Mouse (Mus musculus): Measurements from ENCODE around the gene Kcnip1.

Kcnip1 gene

GRCm38 (mm10) chr11:33990002-33990401, 3.0 kb downstream of the Kcnip1 start:
- DNase-seq (ENCODE audit: low read depth, low spot score): no peak

DNA sequence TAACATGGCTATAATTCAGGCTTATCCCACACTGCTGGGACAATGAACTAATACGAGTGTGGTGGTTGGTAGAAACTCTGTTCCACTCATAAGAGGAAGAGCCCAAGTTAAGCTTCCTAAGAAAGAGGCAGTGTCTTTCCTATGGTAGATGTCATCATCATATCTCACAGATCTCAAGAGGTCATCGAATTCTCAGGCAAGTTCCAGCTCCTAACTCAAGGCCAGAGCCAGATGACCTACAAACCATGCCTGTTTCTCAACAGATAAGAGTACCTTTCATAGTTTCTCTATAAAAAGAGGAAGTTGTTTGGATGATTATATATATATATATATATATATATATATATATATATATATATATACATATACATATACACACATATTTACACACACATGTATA, 6.4 kb downstream of the Kcnip1 start:
- DNase-seq (ENCODE audit: low read depth, low spot score): no peak

GRCm38 (mm10) chr11:33980146-33980545, 12.8 kb downstream of the Kcnip1 start:
- DNase-seq (ENCODE audit: low read depth, low spot score): no peak

DNA sequence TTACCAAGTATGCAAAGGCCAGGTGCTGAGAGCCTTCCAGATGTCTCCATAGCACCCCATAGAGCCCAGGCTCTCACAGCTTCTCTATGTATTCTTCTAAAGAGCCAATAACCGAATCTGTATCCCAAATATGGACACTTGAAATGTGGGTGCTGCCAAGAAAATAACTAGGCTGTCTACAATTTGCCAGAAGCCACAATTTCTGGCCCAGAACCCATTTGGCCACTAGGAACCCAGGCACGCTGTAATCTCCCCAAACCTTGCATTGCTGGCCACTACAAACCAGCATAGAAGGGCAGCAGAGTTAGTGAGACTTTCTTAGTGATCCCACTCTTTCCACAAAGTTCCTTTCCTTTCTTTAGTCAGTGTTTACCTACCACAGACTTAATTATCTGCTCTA, 17.8 kb downstream of the Kcnip1 start:
- no peak for DNase-seq (ENCODE audit: low read depth, low spot score)

GRCm38 (mm10) chr11:33974341-33975040, 18.5 kb downstream of the Kcnip1 start:
- no peak for DNase-seq (ENCODE audit: low read depth, low spot score)

DNA sequence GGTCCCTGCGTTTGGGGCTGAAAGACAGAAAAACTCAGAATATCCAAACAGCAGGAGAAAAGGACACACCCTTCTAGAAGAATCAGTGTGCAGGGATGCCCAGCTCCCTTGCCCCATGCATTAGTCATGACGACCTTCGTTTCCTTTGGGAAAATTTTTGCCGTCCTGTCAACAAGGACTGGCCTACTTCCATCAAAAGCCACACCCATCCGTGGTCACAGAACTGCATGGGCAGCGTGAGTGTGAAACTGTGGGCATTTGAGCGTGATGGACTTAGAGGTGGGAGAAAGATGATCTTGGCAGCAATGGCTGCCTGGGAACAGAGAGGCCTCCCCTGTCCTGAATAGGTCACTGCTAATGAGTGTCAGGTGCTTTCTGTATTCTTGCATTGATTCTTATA, 20.8 kb downstream of the Kcnip1 start:
- DNase-seq (ENCODE audit: low read depth, low spot score): no peak

- DNase-seq (ENCODE audit: low read depth, low spot score): no peak
Measured at GRCm38 (mm10) chr11:33969199-33969598, 23.8 kb downstream of the Kcnip1 start.

DNA sequence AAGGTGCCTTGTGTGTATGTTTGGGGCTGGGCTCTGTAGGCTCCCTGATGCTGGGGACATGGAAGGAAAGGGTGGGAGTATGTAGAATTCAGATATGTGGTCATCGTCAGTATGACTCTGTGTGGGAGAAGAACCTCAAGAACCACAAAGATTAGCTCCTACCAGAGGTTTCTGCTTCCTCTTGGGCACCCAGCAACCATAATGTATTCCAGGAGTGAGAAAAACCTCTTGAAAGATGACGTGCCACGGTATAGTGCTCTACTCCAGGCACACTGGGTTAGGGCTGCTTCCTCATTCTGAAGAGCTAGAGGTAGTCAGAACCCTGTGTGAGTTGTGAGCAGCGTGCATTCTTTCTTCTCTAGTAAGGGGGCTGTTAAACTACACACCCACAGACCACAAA, 25.2 kb downstream of the Kcnip1 start:
- DNase-seq (ENCODE audit: low read depth, low spot score): no peak

DNA sequence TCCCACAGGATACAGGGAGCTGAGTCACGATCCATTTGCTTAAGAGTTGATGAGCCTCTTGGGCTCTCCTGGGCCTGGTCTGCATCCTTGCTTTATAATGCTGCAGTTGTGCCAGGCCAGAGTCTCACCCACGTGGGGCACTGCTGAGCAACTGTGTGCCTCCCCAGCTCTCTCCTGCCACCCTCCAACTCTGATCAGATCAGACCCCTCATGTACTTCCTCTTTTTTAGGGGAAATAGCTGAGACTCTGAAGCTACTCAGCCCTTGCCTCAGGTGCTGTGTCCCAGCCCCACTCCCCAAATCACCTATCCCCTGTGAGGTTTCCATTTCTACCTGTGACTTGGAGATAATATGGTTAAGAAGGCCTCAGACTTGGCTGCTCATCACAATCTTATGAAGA, 27.6 kb downstream of the Kcnip1 start:
- DNase-seq (ENCODE audit: low read depth, low spot score): no peak

DNA sequence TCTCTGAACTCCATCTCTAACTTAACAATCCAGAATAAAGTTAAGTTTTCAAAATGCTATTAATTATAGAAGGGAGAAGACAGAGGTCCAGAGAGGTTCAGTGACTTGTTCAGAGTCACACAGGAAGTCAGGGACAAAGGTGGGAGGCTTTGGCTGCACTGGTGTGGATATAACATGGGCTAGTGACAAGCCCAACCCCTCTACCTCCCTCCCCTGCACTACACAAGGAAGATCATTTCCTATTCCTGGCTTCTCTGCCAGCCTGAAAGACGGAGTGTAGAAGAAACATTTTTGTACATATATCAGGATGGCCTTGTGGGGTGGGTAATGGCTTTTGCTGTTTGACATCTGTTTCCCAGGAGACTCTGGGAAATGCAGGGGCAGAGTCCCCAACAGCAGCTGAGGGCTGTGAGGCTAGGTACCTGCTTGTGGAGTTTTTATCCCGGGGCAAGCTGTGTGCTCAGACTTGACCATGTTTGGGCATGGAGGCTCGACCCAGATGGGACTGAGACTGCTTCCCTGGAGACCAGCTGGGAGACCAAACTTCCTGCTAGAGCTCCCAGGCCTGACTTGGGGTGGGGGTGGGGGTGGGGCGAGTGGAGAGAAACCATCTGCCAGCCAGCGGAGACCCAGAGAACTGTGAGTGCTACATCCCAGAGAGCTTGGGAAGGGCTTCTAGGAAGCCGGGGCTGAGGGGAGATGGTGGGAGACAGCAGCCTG, 30.1 kb downstream of the Kcnip1 start, which contains the start of gene Kcnmb1:
Gene Kcnmb1 (plus strand): TSS at position 326 of the 720 bp plus-strand sequence.
- DNase-seq (ENCODE audit: low read depth, low spot score): no peak

GRCm38 (mm10) chr11:33962178-33962577, 30.8 kb downstream of the Kcnip1 start:
- no peak for DNase-seq (ENCODE audit: low read depth, low spot score)

DNA sequence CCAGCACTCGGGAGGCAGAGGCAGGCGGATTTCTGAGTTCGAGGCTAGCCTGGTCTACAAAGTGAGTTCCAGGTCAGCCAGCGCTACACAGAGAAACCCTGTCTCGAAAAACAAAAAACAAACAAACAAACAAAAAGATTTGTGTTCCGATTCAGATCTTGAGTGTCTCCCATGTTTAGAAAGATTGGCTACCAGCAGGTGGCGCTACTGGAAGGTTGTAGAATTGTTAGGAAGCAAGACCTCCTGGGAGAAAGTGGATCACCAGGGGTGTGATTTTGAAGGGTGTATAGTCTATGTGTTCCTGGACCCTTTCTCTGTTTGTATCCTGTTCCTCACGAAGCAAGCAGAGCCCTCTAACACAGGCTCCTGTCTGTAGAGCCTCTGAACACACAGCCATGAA, 34.2 kb downstream of the Kcnip1 start:
- DNase-seq (ENCODE audit: low read depth, low spot score): peak; percentile 50

- DNase-seq (ENCODE audit: low read depth, low spot score): no peak
Measured at GRCm38 (mm10) chr11:33957595-33957994, 35.4 kb downstream of the Kcnip1 start.

DNA sequence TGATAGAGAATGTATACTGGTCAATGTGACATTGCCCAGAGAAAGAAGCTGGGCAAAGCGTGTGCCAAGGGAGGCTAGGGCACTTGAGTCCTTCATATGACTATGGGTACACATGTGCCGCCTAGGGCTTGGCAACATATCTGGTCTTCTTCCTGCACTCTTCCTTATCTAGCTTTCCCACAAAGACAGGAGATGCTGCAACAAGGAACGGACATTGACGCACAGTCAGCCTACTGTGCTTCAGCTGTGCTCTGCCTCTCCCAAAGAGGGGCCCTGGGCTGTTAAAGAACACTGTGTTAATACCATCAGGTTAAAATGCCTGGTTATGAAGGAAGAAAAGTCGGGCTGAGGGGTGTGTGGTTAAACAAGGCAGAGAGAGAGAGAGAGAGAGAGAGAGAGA, 36.3 kb downstream of the Kcnip1 start:
- DNase-seq (ENCODE audit: low read depth, low spot score): no peak

- DNase-seq (ENCODE audit: low read depth, low spot score): no peak
Measured at GRCm38 (mm10) chr11:33955982-33956381, 37.0 kb downstream of the Kcnip1 start.

DNA sequence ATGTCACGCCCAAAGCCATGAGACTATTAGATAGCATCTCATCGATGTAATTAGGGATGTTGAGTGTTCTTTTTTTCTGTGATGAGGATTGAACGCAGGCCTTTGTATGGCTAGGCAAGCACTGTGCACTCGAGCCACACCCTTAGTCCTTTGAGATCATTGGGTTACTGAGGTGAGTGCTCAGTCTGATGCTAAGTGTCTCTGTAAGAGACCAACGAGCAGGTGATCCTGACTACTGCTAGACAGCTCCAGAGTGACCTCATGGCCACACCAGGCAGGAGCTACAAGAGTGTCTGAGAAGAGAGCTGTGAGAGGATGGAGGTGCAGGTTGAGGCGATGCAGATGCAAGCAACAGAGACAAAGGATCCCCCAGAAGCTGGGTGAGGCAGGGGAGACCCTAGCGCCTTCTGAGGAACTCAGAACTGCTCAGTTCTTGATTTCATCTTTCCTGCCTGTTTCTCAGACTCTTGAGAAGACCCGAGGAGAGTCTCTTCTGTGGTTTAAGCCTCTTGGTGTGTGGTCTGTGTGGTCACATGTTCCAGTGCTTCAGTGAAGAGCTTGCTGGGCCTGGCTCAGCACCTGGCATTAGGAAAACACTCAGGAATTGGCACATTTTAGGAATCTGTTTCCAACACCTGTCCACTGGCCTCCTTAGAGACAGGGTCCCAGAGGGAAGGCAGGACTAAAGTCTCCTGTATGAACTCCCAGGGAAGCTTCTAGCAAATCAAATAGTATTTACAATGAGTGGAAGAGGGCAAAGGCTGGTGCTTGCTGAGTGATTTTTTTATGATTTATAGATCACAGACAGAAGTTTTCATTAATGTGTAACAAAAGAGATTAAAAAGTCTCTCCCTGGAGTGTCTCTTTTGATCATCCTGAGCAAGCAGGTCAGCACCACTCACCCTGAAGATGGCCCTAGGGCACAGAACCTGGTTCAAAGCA, 41.0 kb downstream of the Kcnip1 start:
- DNase-seq (ENCODE audit: low read depth, low spot score): no peak

DNA sequence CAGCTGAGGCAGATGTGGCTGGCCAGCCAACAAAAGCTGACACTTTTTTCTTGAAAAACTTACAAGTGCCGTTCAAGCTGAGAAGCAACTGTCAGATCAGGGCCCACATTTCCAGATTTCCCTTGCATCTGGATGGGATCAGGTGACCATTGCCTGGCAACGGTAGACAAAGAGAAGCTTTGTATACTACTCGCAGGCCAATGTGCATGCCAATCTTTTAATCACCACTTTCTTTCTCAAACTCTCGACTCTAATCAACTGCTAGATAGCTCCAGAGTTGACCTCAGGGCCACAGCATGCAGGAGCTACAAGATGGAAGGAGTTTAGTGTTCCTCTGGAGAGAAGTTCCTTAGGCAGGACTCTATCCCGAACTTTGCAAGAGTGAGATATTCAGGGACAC, 41.8 kb downstream of the Kcnip1 start:
- no peak for DNase-seq (ENCODE audit: low read depth, low spot score)

DNA sequence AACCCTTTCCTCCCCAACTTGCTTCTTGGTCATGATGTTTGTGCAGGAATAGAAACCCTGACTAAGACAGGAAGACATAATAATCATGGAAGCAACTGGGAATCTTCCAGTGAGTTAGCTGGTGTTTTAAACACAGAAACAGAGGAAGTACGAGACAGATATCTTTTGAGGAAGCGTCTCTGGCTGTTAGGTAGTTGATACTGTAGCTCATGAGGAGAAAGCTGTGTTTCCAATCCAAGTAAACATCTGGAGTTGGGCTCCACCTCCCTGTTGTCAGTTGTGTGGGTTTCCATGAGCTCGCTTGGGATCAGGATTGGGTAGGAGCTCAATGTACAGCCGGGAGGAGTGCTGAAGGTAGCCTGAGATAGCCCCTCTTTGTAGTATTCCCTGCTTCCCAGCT, 46.5 kb downstream of the Kcnip1 start:
- DNase-seq (ENCODE audit: low read depth, low spot score): no peak

- DNase-seq (ENCODE audit: low read depth, low spot score): no peak
Measured at GRCm38 (mm10) chr11:33944786-33945328, 48.1 kb downstream of the Kcnip1 start.

DNA sequence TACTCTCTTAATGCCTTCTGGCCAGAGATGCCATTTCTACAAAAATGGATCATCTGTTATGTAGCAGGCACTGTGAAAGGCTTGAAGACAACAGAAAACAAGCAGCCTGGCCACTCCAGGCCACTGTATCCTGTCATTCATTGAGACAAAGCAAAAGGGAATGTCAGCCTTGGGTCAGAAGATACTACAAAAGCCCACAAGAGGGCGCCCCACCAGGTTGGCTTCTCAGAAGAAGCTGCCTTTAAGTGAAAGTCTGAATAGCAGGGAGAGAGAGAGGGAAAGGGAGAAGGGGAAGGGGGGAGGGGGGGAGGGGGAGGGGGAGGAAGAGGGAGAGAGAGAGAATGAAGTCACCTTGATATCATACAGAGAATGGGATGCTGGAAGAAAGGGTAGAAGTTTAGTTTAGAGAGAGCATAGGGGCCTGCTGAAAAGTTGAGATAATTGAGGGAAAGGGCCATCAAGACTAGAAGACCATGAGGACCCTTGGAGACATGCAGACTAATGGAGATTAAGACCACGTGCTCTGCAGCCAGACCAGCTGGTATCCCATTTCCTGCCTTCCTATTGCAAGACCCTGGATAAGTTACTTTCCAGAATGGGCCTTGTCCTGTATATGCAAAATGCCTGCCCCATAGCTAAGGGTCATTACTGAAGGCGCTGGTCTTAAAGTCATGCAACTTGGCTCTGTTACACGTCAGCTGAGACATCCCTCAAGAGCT, 48.7 kb downstream of the Kcnip1 start:
- DNase-seq (ENCODE audit: low read depth, low spot score): no peak

DNA sequence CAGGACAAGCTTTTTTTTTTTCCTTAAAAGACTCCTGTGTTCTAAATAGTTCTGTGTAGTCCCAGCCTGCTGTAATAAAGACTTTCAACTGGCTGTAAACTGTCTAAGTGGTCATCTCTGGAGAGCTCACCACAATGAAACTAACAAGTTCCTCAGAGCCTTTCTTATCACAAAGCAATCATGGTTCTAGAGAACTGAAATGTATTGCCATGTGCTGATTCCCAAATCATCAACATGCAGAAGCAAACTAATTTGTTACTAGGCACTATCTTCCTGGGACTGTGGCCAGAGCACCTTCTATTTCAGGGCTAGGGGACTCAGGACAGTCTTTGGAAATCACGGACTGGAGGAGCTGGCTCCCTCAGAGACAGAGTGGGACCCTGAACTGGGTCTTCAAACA, 49.4 kb downstream of the Kcnip1 start:
- no peak for DNase-seq (ENCODE audit: low read depth, low spot score)

Data from brain, adult 2 months (tissue).